Mouse (Mus musculus) olfactory bulb, adult 2 months (tissue): Measurements from ENCODE around the gene Fndc3b.

Experiments
- CTCF ChIP-seq: fragments of 200-500 bp; IDR thresholded peaks from 2 replicates; pipeline ENCODE4 v1.5.1; 2012; ENCODE audit warnings: low read depth, mild to moderate bottlenecking, low read length, moderate library complexity; ENCODE audit not compliant: insufficient read depth
- POLR2A ChIP-seq: fragments of 200-500 bp; IDR thresholded peaks from 2 replicates; pipeline ENCODE4 v1.6.1; 2012; ENCODE audit warnings: mild to moderate bottlenecking, low read depth, low read length, moderate library complexity; ENCODE audit not compliant: insufficient read depth

GRCm38 (mm10) chr3:27463373-27463772 lies 247.7 kb downstream of the Fndc3b start:
- TF ChIP-seq CTCF: no peak
- TF ChIP-seq POLR2A: no peak
